Mouse (Mus musculus) spleen, adult 2 months (tissue): ENCODE results near the gene Tgfb2. TPM values are rescaled to one million over a fixed set of nuclear protein-coding genes. Genes with fewer than 3 reads are reported as not detected.

ENCODE experiments used
- DNase-seq, 2 experiments: peaks; one replicate each; pipeline versions ENCODE4 v3.0.0 to v3.0.0-alpha.2; 2012 to 2021; ENCODE audit warnings: low spot score in 2 of 2, low read depth in 1 of 2
- H3K27ac ChIP-seq: fragments of 200-500 bp; 2 replicates; pipeline ENCODE4 v1.5.1; 2012; ENCODE audit warnings: low read length, inconsistent platforms; ENCODE audit not compliant: insufficient read depth
- H3K27me3 ChIP-seq: fragments of 200-500 bp; 2 replicates; pipeline ENCODE4 v1.6.1; 2012; ENCODE audit warnings: mild to moderate bottlenecking, moderate library complexity, low read length, inconsistent platforms; ENCODE audit not compliant: control insufficient read depth, insufficient read depth
- H3K36me3 ChIP-seq: fragments of 200-500 bp; 2 replicates; pipeline ENCODE4 v1.6.1; 2012; ENCODE audit warnings: mild to moderate bottlenecking, low read length, inconsistent platforms; ENCODE audit not compliant: control insufficient read depth, insufficient read depth
- H3K4me1 ChIP-seq: fragments of 200-500 bp; 2 replicates; pipeline ENCODE4 v1.6.1; 2011; ENCODE audit warnings: inconsistent platforms; ENCODE audit not compliant: control insufficient read depth, insufficient read depth, insufficient read length
- H3K4me3 ChIP-seq: fragments of 200-500 bp; 2 replicates; pipeline ENCODE4 v1.5.1; 2011; ENCODE audit warnings: mild to moderate bottlenecking, inconsistent platforms; ENCODE audit not compliant: insufficient read depth, insufficient read length; ENCODE audit errors: extremely low read depth
- CTCF ChIP-seq: fragments of 200-500 bp; IDR thresholded peaks from 2 replicates; pipeline ENCODE4 v1.5.1; 2011; ENCODE audit warnings: mild to moderate bottlenecking, inconsistent platforms; ENCODE audit not compliant: insufficient read depth, insufficient read length, insufficient replicate concordance; ENCODE audit errors: extremely low read depth
- POLR2A ChIP-seq: fragments of 200-500 bp; IDR thresholded peaks from 2 replicates; pipeline ENCODE4 v1.6.1; 2011; ENCODE audit warnings: low read depth, low read length, inconsistent platforms
- WGBS: fragments of 180-500 bp; shearing (Covaris S2); methylation state at CpG from one replicate; pipeline ENCODE4 v1.1.7; 2018; 5-methylcytosine and 5-hydroxymethylcytosine counted together
- polyA plus RNA-seq: library from polyadenylated mRNA; depleted of rRNA; stranded (reverse); fragments of >200 nt; gene quantifications from 2 replicates; pipeline ENCODE4 v1.2.3, GENCODE M21; 2012; rRNA removed

Gene Tgfb2
- 0.26 and 0.40 TPM in 2 replicates for polyA plus RNA-seq

DNA sequence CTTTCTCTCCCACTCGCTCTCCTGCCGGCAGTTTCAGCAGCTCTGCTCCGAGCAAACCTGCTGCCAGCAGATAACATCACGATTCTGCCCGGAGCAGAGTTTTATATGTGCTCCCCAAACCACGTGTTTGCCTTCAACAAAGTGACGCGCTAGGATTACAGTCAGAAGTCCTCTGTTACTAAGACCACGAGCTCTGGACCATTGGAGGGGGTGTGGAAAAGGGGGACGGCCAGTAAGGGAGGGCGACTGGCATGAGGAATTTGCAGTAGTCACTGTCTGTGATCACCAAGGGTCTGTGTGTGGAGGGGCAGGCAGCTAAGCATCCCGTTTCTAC is at the start of gene Tgfb2:
Tgfb2 (minus strand) TSS at position 75 of the 334 bp plus-strand sequence.
- TF ChIP-seq POLR2A (no peak), CTCF (no peak)
- WGBS: 8% methylated on average over 12 of the region's 12 CpGs
- H3K36me3 ChIP-seq: no peaks in the 10 kb centered on the region
- H3K27me3 ChIP-seq: peaks cover 13% of the 10 kb centered on the region
- peak within 1 kb of the TSS; percentile 45 for H3K4me3 ChIP-seq
- H3K27ac ChIP-seq: no peak within 1 kb of the TSS
- peaks cover 11% of the 10 kb centered on the region for H3K4me1 ChIP-seq
- DNase-seq: no peak

DNA sequence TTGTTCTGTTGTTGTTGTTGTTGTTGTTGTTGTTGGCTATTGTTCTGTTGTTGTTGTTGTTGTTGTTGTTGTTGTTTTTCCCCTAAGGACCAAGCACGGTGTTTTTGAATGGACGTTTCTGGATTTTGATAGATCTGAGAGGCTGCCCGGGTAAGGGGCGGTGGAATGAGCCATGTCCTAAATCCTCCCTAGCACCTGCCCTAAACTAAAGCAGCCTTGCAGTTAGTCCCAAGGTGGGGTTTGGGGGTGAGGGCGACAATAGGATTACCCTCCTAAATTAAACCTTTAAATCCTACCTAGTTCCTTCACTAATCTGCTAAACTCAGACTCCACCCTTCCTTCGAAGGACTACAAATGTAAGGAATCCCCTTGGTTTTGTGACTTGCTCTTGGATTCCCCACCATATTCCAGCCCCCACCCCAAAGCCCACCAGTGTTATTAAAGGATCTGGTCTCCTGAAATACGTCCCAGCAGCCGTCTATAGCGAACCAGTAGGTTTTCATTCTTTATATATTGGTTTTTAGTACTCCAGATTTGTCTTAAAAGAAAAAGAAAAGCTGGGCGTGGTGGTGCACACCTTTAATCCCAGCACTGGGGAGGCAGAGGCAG is 44.0 kb upstream of the Tgfb2 start:
- no peak overlapping the region for H3K27ac ChIP-seq
- no peak for DNase-seq
- 44% methylated on average over 10 of the region's 10 CpGs for WGBS
- peak overlapping the region; percentile 88 for H3K4me3 ChIP-seq
- H3K36me3 ChIP-seq: no peaks in the 10 kb centered on the region
- TF ChIP-seq CTCF: no peak
- no peak for TF ChIP-seq POLR2A
- peaks cover 6% of the 10 kb centered on the region; the same call in 1 of the 2 replicates for H3K4me1 ChIP-seq
- H3K27me3 ChIP-seq: no peaks in the 10 kb centered on the region

DNA sequence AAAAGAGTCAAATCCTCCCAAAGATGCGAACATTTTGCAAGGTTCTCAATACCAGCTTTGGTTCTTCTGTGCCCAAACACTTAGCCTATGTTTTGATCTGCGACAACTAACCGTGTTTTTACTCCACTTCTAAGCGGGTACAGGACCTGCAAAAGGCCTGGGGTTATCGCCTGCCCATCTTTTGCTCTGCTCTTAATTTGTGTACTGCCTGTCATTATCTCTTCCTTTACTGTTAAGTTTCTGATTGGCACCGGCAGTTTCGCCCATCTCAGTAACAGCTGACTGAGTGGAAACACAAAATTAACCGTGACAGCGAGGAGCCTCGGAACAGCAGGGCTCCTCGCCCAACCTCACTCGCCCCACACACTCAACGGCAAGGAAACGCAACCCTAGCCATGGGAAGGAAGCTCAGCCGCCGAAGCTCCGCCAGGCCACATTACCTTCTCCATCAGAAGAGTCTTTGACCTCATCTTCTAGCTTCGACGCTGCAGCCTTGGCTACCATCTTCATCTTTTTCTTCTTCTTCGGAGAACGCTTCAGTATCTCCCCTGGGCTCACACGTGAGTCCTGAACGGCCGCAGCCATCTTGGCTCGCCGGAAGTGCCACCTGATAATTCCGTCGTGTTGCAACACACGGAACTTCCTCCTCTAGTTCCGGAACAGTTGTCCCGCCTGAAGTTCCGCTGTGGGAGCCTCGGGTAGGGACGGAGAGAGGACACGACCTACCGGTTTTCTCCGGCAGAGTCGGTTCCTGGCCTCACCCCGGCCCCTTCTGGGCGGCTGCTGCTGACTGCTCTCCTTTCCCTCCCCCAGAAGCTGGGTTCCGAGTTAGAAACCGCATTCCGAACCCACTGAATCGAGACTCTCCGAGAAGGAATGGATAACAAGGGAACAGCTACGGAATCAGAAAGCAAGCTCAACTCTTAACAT is 43.2 kb upstream of the Tgfb2 start, which contains the start of gene Rrp15:
Rrp15 (minus strand) TSS at position 635 of the 930 bp plus-strand sequence.
- peak within 1 kb of the TSS; percentile 11; the same call in 1 of the 2 replicates for H3K27ac ChIP-seq
- peaks cover 6% of the 10 kb centered on the region; the same call in 1 of the 2 replicates for H3K4me1 ChIP-seq
- WGBS: 1% methylated on average over 46 of the region's 46 CpGs
- H3K36me3 ChIP-seq: no peaks in the 10 kb centered on the region
- TF ChIP-seq POLR2A: peak; percentile 35
- TF ChIP-seq CTCF: no peak
- DNase-seq: peak; percentile 64 to 78
- peak within 1 kb of the TSS; percentile 88 for H3K4me3 ChIP-seq
- H3K27me3 ChIP-seq: no peaks in the 10 kb centered on the region

DNA sequence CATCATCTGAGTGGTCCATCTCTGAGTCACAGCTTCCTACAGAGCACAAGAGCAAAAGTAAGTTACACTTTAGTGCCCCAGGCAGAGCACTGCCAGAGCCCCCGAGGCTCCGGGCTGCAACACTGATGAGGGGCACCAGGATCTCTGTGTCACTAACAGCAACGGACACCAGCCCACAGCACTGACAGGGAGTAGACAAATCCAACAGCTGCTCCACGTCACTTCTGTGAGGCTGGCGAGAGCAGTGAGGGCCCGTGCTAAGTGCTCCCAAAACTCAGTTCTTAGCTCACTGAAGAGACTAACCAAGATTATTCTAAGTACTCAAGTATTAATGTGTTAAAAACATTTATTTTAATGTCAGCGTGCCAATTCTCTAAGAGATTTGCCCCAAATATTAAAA is 34.0 kb upstream of the Tgfb2 start:
- Histone ChIP-seq H3K4me1 (no peaks in the 10 kb centered on the region), H3K36me3 (peaks cover 16% of the 10 kb centered on the region), H3K27ac (no peak overlapping the region), H3K4me3 (no peak overlapping the region), H3K27me3 (no peaks in the 10 kb centered on the region)
- TF ChIP-seq CTCF: no peak
- no peak for DNase-seq
- WGBS: 92% methylated on average over 7 of the region's 7 CpGs

DNA sequence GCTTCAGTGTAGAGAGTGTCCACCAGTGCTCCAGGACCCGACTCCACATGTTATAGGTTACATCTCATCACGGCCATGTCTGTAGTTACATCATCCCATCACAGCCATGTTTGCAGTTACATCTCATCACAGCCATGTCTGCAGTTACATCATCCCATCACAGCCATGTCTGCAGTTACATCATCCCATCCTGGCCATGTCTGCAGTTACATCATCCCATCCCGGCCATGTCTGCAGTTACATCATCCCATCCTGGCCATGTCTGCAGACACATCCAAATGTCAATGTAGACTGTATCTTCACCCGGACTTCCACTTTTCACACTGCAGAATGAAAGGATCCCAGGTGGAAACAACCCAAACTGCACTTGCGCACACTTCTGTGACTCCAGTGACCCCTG is 29.7 kb upstream of the Tgfb2 start:
- Histone ChIP-seq H3K36me3 (peaks cover 23% of the 10 kb centered on the region), H3K4me1 (no peaks in the 10 kb centered on the region), H3K27ac (no peak overlapping the region), H3K4me3 (no peak overlapping the region), H3K27me3 (no peaks in the 10 kb centered on the region)
- 91% methylated on average over 5 of the region's 5 CpGs for WGBS
- TF ChIP-seq CTCF (no peak), POLR2A (no peak)
- DNase-seq: no peak

DNA sequence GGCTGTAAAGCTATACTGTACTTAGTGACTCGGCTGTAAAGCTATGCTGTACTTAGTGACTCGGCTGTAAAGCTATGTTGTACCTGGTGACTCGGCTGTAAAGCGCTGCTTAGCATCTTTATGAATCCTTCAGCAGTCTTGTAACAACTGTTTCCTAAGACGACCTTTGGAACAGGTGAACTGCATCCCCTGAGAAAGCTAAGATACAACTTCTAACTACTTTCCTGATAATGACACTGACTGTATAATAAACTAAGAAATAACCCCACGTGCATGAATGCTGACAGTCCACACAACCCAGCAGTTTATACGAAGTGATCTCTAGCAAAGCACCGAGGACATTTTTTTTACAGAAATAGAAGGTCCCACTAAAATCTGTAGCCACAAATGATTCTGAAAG is 27.3 kb upstream of the Tgfb2 start:
- no peaks in the 10 kb centered on the region for H3K4me1 ChIP-seq
- H3K36me3 ChIP-seq: peaks cover 16% of the 10 kb centered on the region
- DNase-seq: no peak
- no peak for TF ChIP-seq CTCF
- TF ChIP-seq POLR2A: no peak
- H3K4me3 ChIP-seq: no peak overlapping the region
- 93% methylated on average over 8 of the region's 8 CpGs for WGBS
- H3K27me3 ChIP-seq: no peaks in the 10 kb centered on the region
- H3K27ac ChIP-seq: no peak overlapping the region

DNA sequence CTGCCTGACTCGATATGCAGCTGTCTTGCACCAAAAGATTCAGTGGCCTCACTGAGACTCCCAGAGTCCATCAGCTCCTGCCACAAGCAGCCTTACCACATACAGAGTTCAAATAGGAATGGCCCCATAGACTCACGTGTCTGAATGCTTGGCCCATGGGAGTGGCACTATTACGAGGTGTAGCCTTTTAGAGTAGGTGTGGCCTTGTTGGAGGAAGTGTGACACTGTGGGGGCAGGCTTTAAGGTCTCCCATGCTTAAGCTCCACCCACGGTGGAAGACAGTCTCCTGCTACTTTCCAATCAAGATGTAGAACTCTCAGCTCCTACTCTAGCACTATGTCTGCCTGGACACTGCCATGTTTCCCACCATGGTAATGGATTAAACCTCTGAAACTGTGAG is 23.0 kb upstream of the Tgfb2 start:
- Histone ChIP-seq H3K27ac (no peak overlapping the region), H3K36me3 (peaks cover 5% of the 10 kb centered on the region; the same call in 1 of the 2 replicates), H3K27me3 (no peaks in the 10 kb centered on the region), H3K4me3 (no peak overlapping the region), H3K4me1 (no peaks in the 10 kb centered on the region)
- TF ChIP-seq POLR2A (no peak), CTCF (no peak)
- 73% methylated on average over 4 of the region's 4 CpGs for WGBS
- no peak for DNase-seq
